Mouse (Mus musculus) MEL (cell line): ENCODE data around the gene Mfap2. TPM values are rescaled to one million over a fixed set of nuclear protein-coding genes. Genes with fewer than 3 reads are reported as not detected.
A peak's percentile ranks its signal among the peaks of the same experiment; 100 is the strongest.

Experiments used
- DNase-seq: peaks from one replicate; pipeline ENCODE4 v3.0.0; 2011; ENCODE audit warnings: low read depth, low spot score
- H3K27ac ChIP-seq: 2 replicates; pipeline ENCODE4 v1.5.1; 2012; ENCODE audit warnings: low read depth, mild to moderate bottlenecking, control low read depth, low read length, moderate library complexity; ENCODE audit not compliant: control insufficient read depth
- H3K27me3 ChIP-seq, 2 experiments: fragments of 150-350 bp in 1 of 2; sonication (generic) in 1 of 2; 2 replicates each; pipeline ENCODE4 v1.6.1; 2012; ENCODE audit warnings: low read length in 2 of 2, mild to moderate bottlenecking in 2 of 2, improper control_type of control experiment in 1 of 2, moderate library complexity in 1 of 2; ENCODE audit not compliant: insufficient read depth in 2 of 2, control insufficient read depth in 1 of 2
- H3K36me3 ChIP-seq, 2 experiments: 2 replicates each; pipeline ENCODE4 v1.6.1; 2012 to 2014; ENCODE audit warnings: low read length in 2 of 2, improper control_type of control experiment in 1 of 2, inconsistent platforms in 1 of 2, mild to moderate bottlenecking in 1 of 2; ENCODE audit not compliant: insufficient read depth in 2 of 2, control insufficient read depth in 1 of 2
- H3K4me1 ChIP-seq, 2 experiments: fragments of 150-350 bp in 1 of 2; sonication (generic) in 1 of 2; 2 replicates each; pipeline ENCODE4 v1.6.1; 2012; ENCODE audit warnings: low read length in 2 of 2, improper control_type of control experiment in 1 of 2, mild to moderate bottlenecking in 1 of 2; ENCODE audit not compliant: insufficient read depth in 2 of 2, control insufficient read depth in 1 of 2
- H3K4me3 ChIP-seq, 2 experiments: fragments of 150-350 bp in 1 of 2; sonication (generic) in 1 of 2; 2 replicates each; pipeline ENCODE4 v1.5.1; 2012; ENCODE audit warnings: low read depth in 2 of 2, low read length in 2 of 2, mild to moderate bottlenecking in 2 of 2, moderate library complexity in 2 of 2, control low read depth in 1 of 2, improper control_type of control experiment in 1 of 2; ENCODE audit not compliant: control insufficient read depth in 1 of 2, insufficient read depth in 1 of 2
- H3K79me2 ChIP-seq: 2 replicates; pipeline ENCODE4 v1.6.1; 2012; ENCODE audit warnings: mild to moderate bottlenecking, low read length, moderate library complexity; ENCODE audit not compliant: control insufficient read depth, poor library complexity, insufficient read depth
- H3K9ac ChIP-seq: 2 replicates; pipeline ENCODE4 v1.6.1; 2012; ENCODE audit warnings: low read depth, mild to moderate bottlenecking, control low read depth, low read length, moderate library complexity; ENCODE audit not compliant: control insufficient read depth, poor library complexity, severe bottlenecking
- H3K9me3 ChIP-seq: fragments of 150-350 bp; sonication (generic); replicated peaks from 2 replicates; pipeline ENCODE4 v1.6.1; 2012; ENCODE audit warnings: mild to moderate bottlenecking, low read length, improper control_type of control experiment, moderate library complexity; ENCODE audit not compliant: insufficient read depth
- CHD1 ChIP-seq: IDR thresholded peaks from 2 replicates; pipeline ENCODE4 v1.6.1; 2012; ENCODE audit warnings: low read depth, mild to moderate bottlenecking, inconsistent platforms, low read length, improper control_type of control experiment
- E2F4 ChIP-seq: IDR thresholded peaks from 2 replicates; pipeline ENCODE4 v1.6.1; 2011; ENCODE audit warnings: low read depth, low read length, improper control_type of control experiment, borderline replicate concordance
- ELF1 ChIP-seq: IDR thresholded peaks from 2 replicates; pipeline ENCODE4 v1.6.1; 2014; ENCODE audit warnings: low read depth, mild to moderate bottlenecking, inconsistent platforms, low read length, improper control_type of control experiment, moderate library complexity
- EP300 ChIP-seq, 2 experiments: IDR thresholded peaks; 2 replicates each; pipeline ENCODE4 v1.6.1; 2011; ENCODE audit warnings: improper control_type of control experiment in 2 of 2, low read length in 2 of 2, low read depth in 1 of 2, mild to moderate bottlenecking in 1 of 2
- HCFC1 ChIP-seq: IDR thresholded peaks from 2 replicates; pipeline ENCODE4 v1.6.1; 2012; ENCODE audit warnings: low read depth, mild to moderate bottlenecking, inconsistent platforms, low read length, improper control_type of control experiment, moderate library complexity
- KAT2A ChIP-seq: conservative IDR thresholded peaks from 2 replicates; pipeline ENCODE4 v1.6.1; 2012; ENCODE audit warnings: low read depth, low read length, improper control_type of control experiment, inconsistent platforms
- MAX ChIP-seq: IDR thresholded peaks from 2 replicates; pipeline ENCODE4 v1.6.1; 2011; ENCODE audit warnings: low read length, improper control_type of control experiment
- MAZ ChIP-seq: IDR thresholded peaks from 2 replicates; pipeline ENCODE4 v1.6.1; 2012; ENCODE audit warnings: low read depth, mild to moderate bottlenecking, inconsistent platforms, low read length, improper control_type of control experiment
- MEF2A ChIP-seq: IDR thresholded peaks from 2 replicates; pipeline ENCODE4 v1.6.1; 2014; ENCODE audit warnings: low read depth, mild to moderate bottlenecking, inconsistent platforms, low read length, improper control_type of control experiment; ENCODE audit not compliant: poor library complexity, insufficient replicate concordance, severe bottlenecking; ENCODE audit errors: extremely low read depth
- MXI1 ChIP-seq: IDR thresholded peaks from 2 replicates; pipeline ENCODE4 v1.6.1; 2011; ENCODE audit warnings: mild to moderate bottlenecking, low read depth, low read length, improper control_type of control experiment
- MYC ChIP-seq: IDR thresholded peaks from 2 replicates; pipeline ENCODE4 v1.6.1; 2011; ENCODE audit warnings: low read depth, mild to moderate bottlenecking, low read length, improper control_type of control experiment, moderate library complexity
- NELFE ChIP-seq: IDR thresholded peaks from 2 replicates; pipeline ENCODE4 v1.6.1; 2011; ENCODE audit warnings: low read depth, low read length, improper control_type of control experiment
- NRF1 ChIP-seq: IDR thresholded peaks from 2 replicates; pipeline ENCODE4 v1.6.1; 2014; ENCODE audit warnings: low read depth, mild to moderate bottlenecking, inconsistent platforms, low read length, improper control_type of control experiment, moderate library complexity; ENCODE audit not compliant: poor library complexity, insufficient read depth, severe bottlenecking
- POLR2A ChIP-seq, 2 experiments: IDR thresholded peaks; 2 replicates each; pipeline ENCODE4 v1.6.1; 2011 to 2012; ENCODE audit warnings: low read length in 2 of 2, mild to moderate bottlenecking in 2 of 2, control low read depth in 1 of 2, improper control_type of control experiment in 1 of 2, low read depth in 1 of 2, moderate library complexity in 1 of 2; ENCODE audit not compliant: control insufficient read depth in 1 of 2, insufficient read depth in 1 of 2, poor library complexity in 1 of 2
- POLR2AphosphoS2 ChIP-seq: IDR thresholded peaks from 2 replicates; pipeline ENCODE4 v1.6.1; 2011; ENCODE audit warnings: low read length, improper control_type of control experiment
- RCOR1 ChIP-seq: IDR thresholded peaks from 2 replicates; pipeline ENCODE4 v1.6.1; 2012; ENCODE audit warnings: low read depth, mild to moderate bottlenecking, inconsistent platforms, low read length, improper control_type of control experiment
- SIN3A ChIP-seq: IDR thresholded peaks from 2 replicates; pipeline ENCODE4 v1.6.1; 2012; ENCODE audit warnings: low read length, improper control_type of control experiment, inconsistent platforms
- TBP ChIP-seq: IDR thresholded peaks from 2 replicates; pipeline ENCODE4 v1.8.0; 2011; ENCODE audit warnings: low read depth, low read length, improper control_type of control experiment
- TCF12 ChIP-seq: IDR thresholded peaks from 2 replicates; pipeline ENCODE4 v1.6.1; 2014; ENCODE audit warnings: low read depth, mild to moderate bottlenecking, inconsistent platforms, low read length, improper control_type of control experiment, moderate library complexity
- UBTF ChIP-seq: IDR thresholded peaks from 2 replicates; pipeline ENCODE4 v1.6.1; 2012; ENCODE audit warnings: low read depth, mild to moderate bottlenecking, inconsistent platforms, low read length, improper control_type of control experiment, moderate library complexity, borderline replicate concordance; ENCODE audit not compliant: insufficient read depth
- ZKSCAN1 ChIP-seq: IDR thresholded peaks from 2 replicates; pipeline ENCODE4 v1.6.1; 2012; ENCODE audit warnings: low read depth, mild to moderate bottlenecking, inconsistent platforms, low read length, improper control_type of control experiment, moderate library complexity
- ZMIZ1 ChIP-seq: IDR thresholded peaks from 2 replicates; pipeline ENCODE4 v1.6.1; 2012; ENCODE audit warnings: low read depth, mild to moderate bottlenecking, inconsistent platforms, low read length, improper control_type of control experiment, moderate library complexity
- ZNF384 ChIP-seq: IDR thresholded peaks from 2 replicates; pipeline ENCODE4 v1.6.1; 2012; ENCODE audit warnings: low read depth, mild to moderate bottlenecking, inconsistent platforms, low read length, improper control_type of control experiment
- polyA plus RNA-seq, 2 experiments: library from polyadenylated mRNA; stranded (reverse) in 1 of 2; unstranded in 1 of 2; fragments of >175 nt in 1 of 2; fragments of >200 nt in 1 of 2; gene quantifications; 2 replicates each; pipeline versions ENCODE4 v1.2.1 to v1.2.4; 2012; ENCODE audit warnings: low replicate concordance in 2 of 2, low read depth in 1 of 2; ENCODE audit not compliant: insufficient read length in 2 of 2, insufficient read depth in 1 of 2, missing spikeins in 1 of 2
- total RNA-seq: library from RNA; depleted of rRNA; stranded (reverse); fragments of 300-350 nt; gene quantifications from 2 replicates; pipeline ENCODE4 v1.2.3, GENCODE M21; 2012

Gene Mfap2
- total and polyA plus RNA-seq, 3 experiments: not detected

DNA sequence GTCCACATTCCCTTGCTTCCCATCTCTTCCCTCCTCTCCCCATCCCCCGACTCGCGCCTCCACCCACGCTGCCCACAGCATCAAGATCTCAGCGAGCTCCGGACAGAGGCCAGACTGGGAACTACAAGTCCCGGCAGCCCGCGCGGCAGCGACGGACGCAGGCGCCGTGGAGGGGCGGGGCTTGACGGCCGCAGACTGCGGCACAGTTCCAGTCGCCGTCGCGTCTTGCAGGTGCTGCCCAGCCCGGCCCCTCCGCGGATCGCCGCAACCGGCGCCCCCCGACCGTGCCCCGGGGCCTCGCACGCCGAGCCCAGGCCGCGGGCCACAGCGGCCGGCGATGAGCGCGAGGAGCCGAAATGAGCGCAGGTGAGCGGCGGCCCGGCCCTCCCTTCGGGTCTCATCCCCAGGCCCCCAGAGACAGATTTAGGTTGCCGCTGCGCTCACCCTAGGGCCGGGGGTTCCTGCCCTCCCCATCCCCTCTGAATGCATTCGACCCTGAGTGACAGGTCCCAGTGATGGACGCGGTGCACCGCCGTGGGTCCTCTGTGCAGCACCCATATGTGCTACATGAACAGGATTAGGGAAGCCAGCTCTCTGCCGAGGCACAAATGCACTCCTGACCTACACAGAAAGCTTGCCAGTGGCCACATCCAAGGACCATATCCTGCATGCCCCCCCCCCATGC is 23.4 kb upstream of the Mfap2 start, which contains the start of gene Atp13a2:
TSS of gene Atp13a2 (plus strand) at position 163 of the 685 bp plus-strand sequence.
- no peaks in the 10 kb centered on the region for H3K9me3 ChIP-seq
- peak; percentile 89 for DNase-seq
- H3K4me3 ChIP-seq: peak within 1 kb of the TSS; percentile 84 to 99
- peaks cover 0 to 15% of the 10 kb centered on the region in 2 experiments; a peak in 2 of 4 replicates for H3K36me3 ChIP-seq
- peak within 1 kb of the TSS; percentile 82 for H3K9ac ChIP-seq
- TF ChIP-seq HCFC1 (peak; percentile 98), KAT2A (peak; percentile 86), TBP (no peak), E2F4 (no peak), EP300 (IDR thresholded peaks at IDR 0.05; ENCODE audit: low read depth in 1 of 2, low read length in 2 of 2) (no peak), ZMIZ1 (0 out of 2 replicates have a peak, but pooled peaks have one; percentile 42), SIN3A (peak; percentile 69), NRF1 (peak; percentile 83), MAX (peak; percentile 34; the same call in 1 of the 2 replicates), MXI1 (peak; percentile 84), CHD1 (no peak), ZNF384 (no peak), MAZ (0 out of 2 replicates have a peak, but pooled peaks have one; percentile 18), MEF2A (no peak), RCOR1 (peak; percentile 15; the same call in 1 of the 2 replicates), POLR2AphosphoS2 (no peak; the same call in 1 of the 2 replicates), TCF12 (peak; percentile 35; the same call in 1 of the 2 replicates), UBTF (no peak), POLR2A (IDR thresholded peaks at IDR 0.05; ENCODE audit: control insufficient read depth in 1 of 2, insufficient read depth in 1 of 2, low read depth in 1 of 2, low read length in 2 of 2, poor library complexity in 1 of 2) (peak; percentile 44 to 60; a peak in 2 of 4 replicates), MYC (no peak), ZKSCAN1 (no peak), ELF1 (peak; percentile 64), NELFE (peak; percentile 63)
- TF ChIP-seq, all 39 proteins: peak for 13
- Histone ChIP-seq H3K27ac (peak within 1 kb of the TSS; percentile 36), H3K27me3 (no peaks in the 10 kb centered on the region), H3K79me2 (peaks cover 8% of the 10 kb centered on the region), H3K4me1 (peaks cover 7 to 23% of the 10 kb centered on the region in 2 experiments)
